Mouse (Mus musculus): ENCODE measurements around the gene Pde8b.

DNA sequence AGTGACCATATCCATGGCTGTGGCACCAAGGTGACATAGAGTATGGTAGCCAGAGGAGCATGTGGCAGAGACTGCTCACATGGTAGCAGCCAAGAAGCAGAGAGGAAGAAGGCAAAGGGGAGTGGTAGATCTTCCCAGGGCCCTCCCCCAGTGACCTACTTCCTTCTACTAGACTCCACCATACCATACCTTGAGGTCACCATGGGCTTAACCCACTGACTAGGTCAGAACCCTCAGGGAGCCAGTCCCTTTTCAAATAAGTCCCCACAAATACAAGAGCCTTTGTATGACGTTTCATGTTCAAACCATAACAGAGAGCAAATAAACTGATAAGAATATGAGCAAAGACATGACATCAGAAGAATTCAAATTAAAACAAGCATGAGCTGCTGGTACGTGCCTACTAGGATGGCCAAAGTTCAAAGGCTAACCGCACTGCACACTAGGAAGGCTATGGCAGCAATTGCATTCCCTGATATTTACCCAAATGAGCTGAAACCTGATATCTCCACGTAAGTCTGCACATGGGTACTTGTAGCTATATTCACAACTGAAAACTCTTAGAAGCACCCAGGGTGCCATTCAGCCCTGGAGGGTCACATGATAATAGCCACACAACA is 109.6 kb downstream of the Pde8b start:
- TF ChIP-seq MAFK (IDR thresholded peaks at IDR 0.05; ENCODE audit: insufficient read depth, low read depth, low read length) (no peak), HCFC1 (IDR thresholded peaks at IDR 0.05; ENCODE audit: borderline replicate concordance, insufficient read depth, low read length) (no peak), ZC3H11A (IDR thresholded peaks at IDR 0.05; ENCODE audit: borderline replicate concordance, low read depth, low read length) (no peak)
